Mouse (Mus musculus): ENCODE data around the gene Stum. TPM values are rescaled to one million over a fixed set of nuclear protein-coding genes. Genes with fewer than 3 reads are reported as not detected.

The Stum gene
- polyA plus RNA-seq (2014; fragmentation: Nextera tagmentation; extraction: Ambion mirVana), result 0.45 and 0.97 TPM in 2 replicates

DNA sequence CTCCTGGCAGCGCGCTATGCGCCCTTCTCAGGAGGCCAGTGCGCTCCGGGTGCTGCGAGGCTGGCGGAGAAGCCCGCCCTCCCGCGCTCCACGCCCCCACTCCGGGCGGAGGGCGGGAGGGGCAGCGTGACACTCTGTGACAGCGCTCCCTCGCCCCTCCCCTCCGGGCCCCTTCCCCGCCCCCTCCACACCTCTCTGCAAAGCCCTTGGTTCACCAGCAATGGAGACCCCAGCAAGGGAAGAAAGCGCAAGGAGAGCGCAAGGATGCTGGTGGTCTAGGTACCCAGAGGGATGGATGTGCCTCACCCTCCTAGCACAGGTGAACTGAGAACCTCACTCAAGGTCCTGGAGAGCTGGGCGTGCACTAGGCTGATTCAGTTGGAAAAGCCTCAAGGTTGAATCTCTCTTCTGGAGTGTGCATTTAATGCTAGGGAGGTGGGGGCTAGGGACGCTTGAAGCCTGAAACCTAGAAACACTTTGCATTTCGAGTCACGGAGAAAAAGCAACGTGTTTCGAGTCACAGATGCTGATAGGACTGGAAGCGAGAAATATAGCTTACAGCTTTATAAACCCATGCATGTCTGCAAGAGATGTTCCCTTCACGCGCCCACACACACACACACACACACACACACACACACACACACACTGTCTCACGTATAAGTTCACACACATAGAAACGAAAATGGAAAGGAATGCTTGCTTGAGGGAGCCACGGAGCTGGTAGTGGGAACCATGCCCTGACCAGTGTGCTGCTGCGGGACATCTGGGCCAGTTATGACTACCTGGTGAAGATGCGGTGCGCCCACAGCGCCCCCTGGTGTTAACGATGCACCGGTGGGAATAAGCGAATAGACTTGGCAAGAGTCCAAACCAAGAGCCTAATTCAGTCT is at the start of gene Stum:
Gene Stum, minus strand, starts transcription at position 106 of the 893 bp plus-strand sequence.
- 4% methylated on average over 40 of the region's 40 CpGs for WGBS
- Histone ChIP-seq H3K27ac (replicated peaks in 1 of 2; ENCODE audit: control insufficient read depth in 1 of 2, insufficient read depth in 1 of 2, low read depth in 2 of 2, low read length in 2 of 2) (no peak within 1 kb of the TSS), H3K4me2 (ENCODE audit: low read length) (peak within 1 kb of the TSS; percentile 65), H3K9me3 (ENCODE audit: control insufficient read depth, low read length) (no peaks in the 10 kb centered on the region), H3K4me1 (ENCODE audit: control insufficient read depth in 2 of 2, insufficient read depth in 2 of 2, low read length in 2 of 2) (peaks cover 14 to 24% of the 10 kb centered on the region in 2 experiments), H3K9ac (ENCODE audit: low read length) (no peak within 1 kb of the TSS; the same call in 1 of the 2 replicates), H3K27me3 (ENCODE audit: control insufficient read depth, insufficient read depth, low read length) (peaks cover 82% of the 10 kb centered on the region), H3K4me3 (ENCODE audit: control insufficient read depth in 1 of 2, insufficient read depth in 1 of 2, low read depth in 1 of 2, low read length in 2 of 2) (peak within 1 kb of the TSS; percentile 32 to 38), H3K36me3 (ENCODE audit: control insufficient read depth, insufficient read depth, low read length) (no peaks in the 10 kb centered on the region)
- no peak for ATAC-seq (ENCODE audit: insufficient number of reproducible peaks, insufficient read depth, low FRiP score, low read depth)

DNA sequence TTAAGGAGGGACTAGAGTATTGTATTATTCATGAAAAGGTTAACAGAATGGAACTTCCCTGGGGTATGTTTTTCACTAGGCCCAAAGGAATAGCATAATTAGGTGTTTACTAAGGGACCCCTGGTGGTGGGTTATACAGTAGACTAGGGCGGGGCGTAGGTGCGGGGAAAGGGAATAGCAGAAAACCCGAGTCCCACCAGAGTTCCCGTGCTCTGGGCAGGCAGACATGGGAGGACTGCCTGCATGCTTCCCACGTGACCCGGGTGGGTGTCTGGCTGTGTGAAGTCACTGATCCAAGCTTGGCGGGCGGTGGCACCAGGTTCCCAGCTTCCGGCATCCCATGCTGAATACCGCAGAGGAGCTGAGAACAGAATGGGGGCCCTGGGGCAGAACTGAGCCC is 49.4 kb upstream of the Stum start:
- WGBS, result 94% methylated on average over 11 of the region's 11 CpGs
- Histone ChIP-seq H3K9me3 (ENCODE audit: control insufficient read depth, low read length) (peaks cover 11% of the 10 kb centered on the region), H3K27me3 (ENCODE audit: control insufficient read depth, insufficient read depth, low read length) (no peaks in the 10 kb centered on the region; the same call in 1 of the 2 replicates), H3K4me2 (ENCODE audit: low read length) (no peak overlapping the region), H3K36me3 (ENCODE audit: control insufficient read depth, insufficient read depth, low read length) (no peaks in the 10 kb centered on the region), H3K9ac (ENCODE audit: low read length) (no peak overlapping the region), H3K4me1 (ENCODE audit: control insufficient read depth in 2 of 2, insufficient read depth in 2 of 2, low read length in 2 of 2) (no peaks in the 10 kb centered on the region; a peak in 1 of 4 replicates), H3K4me3 (ENCODE audit: control insufficient read depth in 1 of 2, insufficient read depth in 1 of 2, low read depth in 1 of 2, low read length in 2 of 2) (no peak overlapping the region), H3K27ac (replicated peaks in 1 of 2; ENCODE audit: control insufficient read depth in 1 of 2, insufficient read depth in 1 of 2, low read depth in 2 of 2, low read length in 2 of 2) (no peak overlapping the region)
- ATAC-seq (ENCODE audit: insufficient number of reproducible peaks, insufficient read depth, low FRiP score, low read depth), result no peak

DNA sequence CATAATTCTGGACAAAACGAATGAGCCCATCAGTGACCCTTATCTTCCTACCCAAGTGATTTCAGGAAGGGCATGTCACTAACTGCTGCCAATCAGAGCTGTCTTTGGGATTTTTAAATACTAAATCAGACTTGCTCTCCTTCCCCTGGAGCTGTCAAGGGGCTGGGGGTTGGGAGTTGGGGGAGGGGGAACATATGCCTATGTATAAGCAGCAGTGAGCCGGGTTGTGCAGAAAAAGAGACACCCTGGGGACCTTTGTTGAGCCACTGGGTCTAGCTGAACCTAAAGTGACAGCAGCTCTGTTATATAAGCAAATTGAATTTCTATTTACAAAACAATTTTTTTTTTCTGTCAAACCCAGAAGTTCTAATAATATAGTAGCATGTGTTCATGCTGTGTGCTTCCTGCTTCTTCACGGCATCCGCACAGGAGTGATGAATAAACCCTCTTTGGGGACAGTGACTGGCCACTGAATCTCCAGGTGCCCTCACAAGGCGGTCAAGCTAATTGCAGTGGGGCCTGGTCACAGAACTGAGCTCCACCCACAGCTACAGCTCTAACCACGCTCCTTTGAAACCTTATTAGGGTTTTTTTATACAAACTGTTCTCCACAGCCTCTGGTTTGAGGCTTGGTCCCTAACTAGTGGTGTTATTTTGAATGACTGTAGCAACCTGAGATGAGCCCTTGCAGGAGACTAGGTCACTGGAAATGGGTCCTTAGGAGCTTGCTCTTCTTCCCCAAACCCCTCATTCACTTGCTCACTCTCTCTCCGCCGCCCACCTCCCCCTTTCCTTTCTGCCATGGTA is 47.4 kb upstream of the Stum start:
- H3K9me3 ChIP-seq (ENCODE audit: control insufficient read depth, low read length), result peaks cover 11% of the 10 kb centered on the region
- no peak overlapping the region for H3K4me3 ChIP-seq (ENCODE audit: control insufficient read depth in 1 of 2, insufficient read depth in 1 of 2, low read depth in 1 of 2, low read length in 2 of 2)
- H3K27ac ChIP-seq (replicated peaks in 1 of 2; ENCODE audit: control insufficient read depth in 1 of 2, insufficient read depth in 1 of 2, low read depth in 2 of 2, low read length in 2 of 2), result no peak overlapping the region
- no peak for ATAC-seq (ENCODE audit: insufficient number of reproducible peaks, insufficient read depth, low FRiP score, low read depth)
- H3K27me3 ChIP-seq (ENCODE audit: control insufficient read depth, insufficient read depth, low read length), result no peaks in the 10 kb centered on the region; the same call in 1 of the 2 replicates
- 65% methylated on average over 8 of the region's 8 CpGs for WGBS
- no peaks in the 10 kb centered on the region for H3K4me1 ChIP-seq (ENCODE audit: control insufficient read depth in 2 of 2, insufficient read depth in 2 of 2, low read length in 2 of 2)
- no peaks in the 10 kb centered on the region for H3K36me3 ChIP-seq (ENCODE audit: control insufficient read depth, insufficient read depth, low read length)
- H3K4me2 ChIP-seq (ENCODE audit: low read length), result no peak overlapping the region
- no peak overlapping the region for H3K9ac ChIP-seq (ENCODE audit: low read length)

DNA sequence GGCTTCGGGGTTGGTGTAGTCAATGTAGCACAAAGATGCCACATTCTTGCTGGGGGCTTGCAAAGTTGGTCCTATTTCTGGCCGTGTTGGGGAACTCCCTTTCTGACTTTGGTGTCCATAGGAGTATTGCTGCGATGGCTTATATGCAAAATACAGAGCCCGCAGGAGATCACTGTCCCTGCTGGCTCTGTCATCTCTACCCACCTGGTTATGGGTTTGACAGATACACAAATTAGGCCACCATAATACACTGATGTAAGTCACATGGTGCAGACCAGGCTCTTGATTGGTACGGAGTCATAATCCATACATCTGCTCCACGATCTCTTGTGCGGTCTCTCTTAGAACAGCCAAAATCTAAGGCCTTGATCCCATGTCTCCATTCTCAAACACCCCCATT is 46.5 kb upstream of the Stum start:
- Histone ChIP-seq H3K4me3 (ENCODE audit: control insufficient read depth in 1 of 2, insufficient read depth in 1 of 2, low read depth in 1 of 2, low read length in 2 of 2) (no peak overlapping the region), H3K4me2 (ENCODE audit: low read length) (no peak overlapping the region), H3K9me3 (ENCODE audit: control insufficient read depth, low read length) (peaks cover 11% of the 10 kb centered on the region), H3K36me3 (ENCODE audit: control insufficient read depth, insufficient read depth, low read length) (no peaks in the 10 kb centered on the region), H3K27ac (replicated peaks in 1 of 2; ENCODE audit: control insufficient read depth in 1 of 2, insufficient read depth in 1 of 2, low read depth in 2 of 2, low read length in 2 of 2) (no peak overlapping the region), H3K27me3 (ENCODE audit: control insufficient read depth, insufficient read depth, low read length) (no peaks in the 10 kb centered on the region; the same call in 1 of the 2 replicates), H3K4me1 (ENCODE audit: control insufficient read depth in 2 of 2, insufficient read depth in 2 of 2, low read length in 2 of 2) (no peaks in the 10 kb centered on the region), H3K9ac (ENCODE audit: low read length) (no peak overlapping the region)
- 89% methylated on average over 7 of the region's 7 CpGs for WGBS
- no peak for ATAC-seq (ENCODE audit: insufficient number of reproducible peaks, insufficient read depth, low FRiP score, low read depth)

DNA sequence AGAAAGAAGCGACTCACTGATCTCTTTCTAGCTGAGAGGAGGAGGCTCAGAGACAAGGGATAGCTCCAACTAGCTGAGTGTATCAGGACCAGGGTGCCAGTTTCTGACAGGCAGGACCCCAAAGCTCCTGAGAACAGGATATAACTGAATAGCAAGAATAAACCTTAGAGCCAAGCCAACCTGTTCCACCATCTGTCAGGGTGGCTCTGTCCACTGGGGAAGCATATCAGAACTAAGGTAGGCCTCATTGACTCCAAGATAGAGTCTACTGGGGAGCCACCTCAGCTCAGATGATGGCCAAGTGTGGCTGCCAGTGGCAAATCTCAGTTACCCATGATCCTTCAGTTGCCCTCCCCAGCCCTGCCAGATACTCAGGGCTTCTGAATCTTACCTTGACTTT is 42.0 kb upstream of the Stum start:
- ATAC-seq (ENCODE audit: insufficient number of reproducible peaks, insufficient read depth, low FRiP score, low read depth), result no peak
- Histone ChIP-seq H3K4me3 (ENCODE audit: control insufficient read depth in 1 of 2, insufficient read depth in 1 of 2, low read depth in 1 of 2, low read length in 2 of 2) (no peak overlapping the region), H3K36me3 (ENCODE audit: control insufficient read depth, insufficient read depth, low read length) (no peaks in the 10 kb centered on the region), H3K9ac (ENCODE audit: low read length) (no peak overlapping the region), H3K9me3 (ENCODE audit: control insufficient read depth, low read length) (no peaks in the 10 kb centered on the region), H3K4me1 (ENCODE audit: control insufficient read depth in 2 of 2, insufficient read depth in 2 of 2, low read length in 2 of 2) (no peaks in the 10 kb centered on the region), H3K4me2 (ENCODE audit: low read length) (no peak overlapping the region), H3K27me3 (ENCODE audit: control insufficient read depth, insufficient read depth, low read length) (peaks cover 31% of the 10 kb centered on the region), H3K27ac (replicated peaks in 1 of 2; ENCODE audit: control insufficient read depth in 1 of 2, insufficient read depth in 1 of 2, low read depth in 2 of 2, low read length in 2 of 2) (no peak overlapping the region)
- WGBS, result 57% methylated on average over 1 of the region's 1 CpGs

DNA sequence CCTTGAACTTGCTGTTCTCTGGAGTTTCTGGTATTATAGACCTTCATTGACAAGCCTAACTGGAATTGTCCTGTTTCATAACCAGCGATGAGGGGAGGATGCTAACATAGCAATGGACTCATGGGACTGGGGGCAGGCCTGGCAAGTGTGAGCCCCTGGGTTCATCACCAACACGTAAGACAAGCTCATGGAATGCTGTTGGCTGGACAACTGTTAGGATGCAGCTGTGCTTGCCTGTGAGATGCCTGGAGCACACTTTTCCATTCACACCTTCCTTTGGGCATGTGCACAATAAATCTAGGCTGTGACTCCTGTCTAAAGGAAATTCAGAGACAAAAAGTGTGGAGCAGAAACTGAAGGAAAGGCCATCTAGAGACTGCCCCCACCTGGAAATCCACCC is 40.0 kb upstream of the Stum start:
- H3K4me2 ChIP-seq (ENCODE audit: low read length), result no peak overlapping the region
- H3K36me3 ChIP-seq (ENCODE audit: control insufficient read depth, insufficient read depth, low read length), result no peaks in the 10 kb centered on the region
- no peak overlapping the region for H3K27ac ChIP-seq (replicated peaks in 1 of 2; ENCODE audit: control insufficient read depth in 1 of 2, insufficient read depth in 1 of 2, low read depth in 2 of 2, low read length in 2 of 2)
- no peak overlapping the region for H3K4me3 ChIP-seq (ENCODE audit: control insufficient read depth in 1 of 2, insufficient read depth in 1 of 2, low read depth in 1 of 2, low read length in 2 of 2)
- peaks cover 50% of the 10 kb centered on the region for H3K27me3 ChIP-seq (ENCODE audit: control insufficient read depth, insufficient read depth, low read length)
- no peak overlapping the region for H3K9ac ChIP-seq (ENCODE audit: low read length)
- WGBS, result 63% methylated on average over 2 of the region's 2 CpGs
- no peak for ATAC-seq (ENCODE audit: insufficient number of reproducible peaks, insufficient read depth, low FRiP score, low read depth)
- H3K4me1 ChIP-seq (ENCODE audit: control insufficient read depth in 2 of 2, insufficient read depth in 2 of 2, low read length in 2 of 2), result no peaks in the 10 kb centered on the region
- no peaks in the 10 kb centered on the region for H3K9me3 ChIP-seq (ENCODE audit: control insufficient read depth, low read length)

DNA sequence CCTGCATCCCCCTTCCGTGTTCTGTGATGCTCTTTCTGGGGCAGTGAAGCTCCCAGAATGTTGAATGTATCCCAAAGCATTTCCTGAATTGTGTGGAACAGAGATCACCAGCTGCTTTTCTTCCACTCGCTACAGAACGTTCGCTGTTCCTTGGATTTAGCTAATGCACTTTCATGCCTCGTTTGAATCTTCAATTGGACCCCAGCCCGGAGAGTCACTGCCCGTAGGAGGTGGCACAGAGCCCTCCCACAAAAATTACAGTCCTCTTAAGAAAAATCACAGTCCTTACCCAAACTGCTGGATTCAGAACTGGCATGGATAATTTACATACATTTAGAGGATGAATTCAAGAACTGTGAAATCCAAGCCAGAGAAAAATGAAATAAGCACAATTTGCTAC is 36.9 kb upstream of the Stum start:
- no peak for ATAC-seq (ENCODE audit: insufficient number of reproducible peaks, insufficient read depth, low FRiP score, low read depth)
- 63% methylated on average over 7 of the region's 7 CpGs for WGBS
- H3K9me3 ChIP-seq (ENCODE audit: control insufficient read depth, low read length), result no peaks in the 10 kb centered on the region
- no peak overlapping the region for H3K9ac ChIP-seq (ENCODE audit: low read length)
- H3K36me3 ChIP-seq (ENCODE audit: control insufficient read depth, insufficient read depth, low read length), result no peaks in the 10 kb centered on the region
- H3K27ac ChIP-seq (replicated peaks in 1 of 2; ENCODE audit: control insufficient read depth in 1 of 2, insufficient read depth in 1 of 2, low read depth in 2 of 2, low read length in 2 of 2), result no peak overlapping the region
- peaks cover 62% of the 10 kb centered on the region for H3K27me3 ChIP-seq (ENCODE audit: control insufficient read depth, insufficient read depth, low read length)
- no peak overlapping the region for H3K4me2 ChIP-seq (ENCODE audit: low read length)
- H3K4me1 ChIP-seq (ENCODE audit: control insufficient read depth in 2 of 2, insufficient read depth in 2 of 2, low read length in 2 of 2), result peaks cover 11 to 21% of the 10 kb centered on the region in 2 experiments
- H3K4me3 ChIP-seq (ENCODE audit: control insufficient read depth in 1 of 2, insufficient read depth in 1 of 2, low read depth in 1 of 2, low read length in 2 of 2), result no peak overlapping the region

All from heart, embryonic 14.5 days (tissue).